Mouse (Mus musculus) B cell, adult 2 months (primary cell): ENCODE measurements at regions not wholly inside any gene's neighbourhood (a gene's known extent, or its start where the extent isn't known, plus 50 kb on each side); places are given as distances from the start of the nearest gene placed in this dataset.
A peak's percentile ranks its signal among the peaks of the same experiment; 100 is the strongest.

Source experiments
- DNase-seq, 2 experiments: peaks; one replicate each; pipeline ENCODE4 v3.0.0; 2022

- no peak for DNase-seq
Observed at GRCm38 (mm10) chr3:143576338-143577007, 628.5 kb downstream of the Lmo4 start.

GRCm38 (mm10) chr3:143575737-143576136 lies 629.3 kb downstream of the Lmo4 start:
- DNase-seq: no peak

DNA sequence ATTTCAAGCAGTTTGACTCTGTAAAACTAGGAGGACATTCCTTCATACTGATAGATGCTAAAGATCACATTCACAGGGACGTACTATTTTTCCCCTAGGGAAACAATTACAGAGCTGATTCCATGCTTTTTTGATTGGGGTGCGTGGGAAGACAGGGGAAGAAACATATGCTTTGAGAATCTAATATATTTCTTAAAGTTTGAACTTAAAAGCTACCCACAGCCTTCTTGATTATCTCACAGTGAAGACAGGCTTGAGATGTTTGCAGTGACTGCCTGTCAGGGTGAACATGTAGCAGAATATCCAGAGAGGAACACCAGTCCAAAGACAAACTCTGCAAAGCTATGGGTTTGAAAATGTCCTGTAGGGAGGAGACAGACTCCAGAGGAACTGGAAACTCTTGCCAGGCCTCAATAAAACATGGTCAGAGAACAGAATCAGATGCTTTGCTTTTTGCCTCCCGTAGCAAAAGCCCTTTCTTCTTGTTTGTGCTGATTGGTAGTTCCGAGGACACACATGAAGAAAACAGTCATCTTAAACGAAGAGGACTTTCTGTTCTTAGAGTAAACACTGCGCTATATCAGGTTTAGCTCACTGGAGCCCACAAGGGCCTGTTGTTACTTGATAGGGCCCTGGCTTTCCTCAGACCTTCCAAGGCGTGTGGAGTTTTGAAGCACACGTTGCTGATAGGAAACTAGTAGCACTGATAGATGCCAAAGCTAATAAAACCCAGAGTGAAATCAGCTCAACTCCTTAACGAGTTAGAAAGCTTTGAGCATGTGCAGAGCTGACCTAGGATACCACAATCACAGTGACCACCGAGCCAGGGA lies 630.8 kb downstream of the Lmo4 start:
- no peak for DNase-seq

- no peak for DNase-seq
Observed at GRCm38 (mm10) chr3:143569930-143570329, 635.1 kb downstream of the Lmo4 start.

DNA sequence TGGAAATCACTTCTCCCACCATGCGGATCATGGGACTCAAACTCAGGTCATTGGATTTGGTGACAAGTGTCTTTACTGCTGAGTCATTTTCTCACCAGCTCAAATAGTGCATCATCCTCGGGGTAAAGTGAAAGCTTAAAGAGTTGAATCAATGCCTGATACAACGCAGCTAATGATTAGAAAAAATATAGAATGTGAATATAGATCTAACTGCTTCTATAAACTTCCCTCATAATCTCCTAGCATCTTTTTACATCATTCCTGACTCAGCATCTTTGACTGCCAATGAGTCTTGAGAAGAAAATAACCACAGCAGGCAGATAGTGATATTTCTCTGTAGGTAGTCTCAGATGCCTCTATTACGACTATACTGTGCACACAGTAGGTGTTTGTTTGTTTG lies 640.0 kb downstream of the Lmo4 start:
- no peak for DNase-seq

GRCm38 (mm10) chr3:143542811-143543210 lies 661.0 kb upstream of the Pkn2 start:
- no peak for DNase-seq

- no peak for DNase-seq
Observed at GRCm38 (mm10) chr3:143527982-143528381, 646.2 kb upstream of the Pkn2 start.

DNA sequence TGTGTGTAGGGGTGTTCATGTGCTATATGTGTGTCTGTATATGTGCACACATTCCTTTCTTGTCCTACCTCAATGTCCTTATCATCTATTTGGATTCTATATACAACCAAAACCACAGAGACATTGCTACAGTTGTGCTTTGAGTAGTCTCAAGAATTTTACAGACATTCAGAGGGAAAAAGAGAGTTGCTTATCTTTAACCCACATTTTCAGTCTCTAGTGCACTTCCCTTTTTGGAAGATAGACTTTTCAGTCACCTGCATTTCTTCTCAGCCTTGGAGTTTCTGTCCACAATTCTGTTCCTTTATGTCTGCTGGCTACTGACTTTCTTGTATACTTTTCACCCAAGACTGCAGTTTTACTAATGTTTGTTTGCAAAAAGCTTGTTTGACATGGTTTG lies 645.5 kb upstream of the Pkn2 start:
- no peak for DNase-seq

- DNase-seq: no peak
Observed at GRCm38 (mm10) chr3:143512517-143513249, 630.9 kb upstream of the Pkn2 start.

GRCm38 (mm10) chr3:143509531-143509930 lies 627.7 kb upstream of the Pkn2 start:
- DNase-seq: no peak

- peak; percentile 24 to 33 for DNase-seq
Observed at GRCm38 (mm10) chr3:143508280-143508679, 626.5 kb upstream of the Pkn2 start.

- DNase-seq: no peak
Observed at GRCm38 (mm10) chr3:143501017-143501416, 619.2 kb upstream of the Pkn2 start.

GRCm38 (mm10) chr3:143495389-143495788 lies 613.6 kb upstream of the Pkn2 start:
- DNase-seq: no peak

GRCm38 (mm10) chr3:143477916-143478610 lies 596.3 kb upstream of the Pkn2 start:
- no peak for DNase-seq

- no peak for DNase-seq
Observed at GRCm38 (mm10) chr3:143475461-143475860, 593.7 kb upstream of the Pkn2 start.

- no peak for DNase-seq
Observed at GRCm38 (mm10) chr3:143447005-143447709, 565.4 kb upstream of the Pkn2 start.

- no peak for DNase-seq
Observed at GRCm38 (mm10) chr3:143417401-143417800, 535.6 kb upstream of the Pkn2 start.

GRCm38 (mm10) chr3:143411655-143412054 lies 529.9 kb upstream of the Pkn2 start:
- no peak for DNase-seq

- no peak for DNase-seq
Observed at GRCm38 (mm10) chr3:143398966-143399365, 517.2 kb upstream of the Pkn2 start.

DNA sequence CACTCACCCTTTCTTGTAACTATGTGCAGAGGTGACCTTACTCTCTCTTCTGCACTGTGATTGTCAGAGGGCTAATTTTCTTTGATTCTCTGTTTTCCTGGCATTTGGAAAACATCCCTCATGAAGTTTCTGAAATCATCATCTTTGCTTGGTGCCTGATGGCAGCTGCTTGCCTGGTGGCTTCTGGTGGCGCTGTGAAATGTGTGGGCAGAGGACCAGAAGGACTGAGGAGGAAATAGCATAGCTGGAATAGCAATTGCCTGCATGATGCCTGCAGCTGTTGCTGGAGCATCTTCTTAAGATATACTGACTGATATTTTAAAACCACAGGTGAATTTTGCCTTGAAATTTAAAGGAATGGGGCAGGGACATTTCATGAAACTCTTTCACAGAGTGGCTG lies 502.6 kb upstream of the Pkn2 start:
- no peak for DNase-seq

DNA sequence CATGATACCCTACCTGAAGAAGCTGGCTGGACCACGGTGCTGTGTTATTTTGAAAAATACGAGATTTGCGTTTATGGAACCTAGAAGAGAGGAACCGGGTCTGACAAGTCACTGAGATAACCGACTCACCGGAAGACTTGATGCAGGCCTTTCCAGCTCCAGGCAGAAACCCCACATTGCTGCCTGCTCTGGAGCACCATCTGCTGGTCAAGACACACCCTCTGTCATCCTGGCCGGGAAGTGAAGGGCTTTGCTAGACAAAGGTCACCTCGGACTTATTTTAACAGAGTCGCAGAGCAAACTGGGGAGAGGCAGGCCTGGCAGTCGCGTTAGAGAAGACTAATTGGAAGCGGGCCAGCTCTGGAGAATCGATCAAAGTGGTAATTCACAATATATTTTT lies 497.4 kb upstream of the Pkn2 start:
- peak; percentile 21 to 25 for DNase-seq

DNA sequence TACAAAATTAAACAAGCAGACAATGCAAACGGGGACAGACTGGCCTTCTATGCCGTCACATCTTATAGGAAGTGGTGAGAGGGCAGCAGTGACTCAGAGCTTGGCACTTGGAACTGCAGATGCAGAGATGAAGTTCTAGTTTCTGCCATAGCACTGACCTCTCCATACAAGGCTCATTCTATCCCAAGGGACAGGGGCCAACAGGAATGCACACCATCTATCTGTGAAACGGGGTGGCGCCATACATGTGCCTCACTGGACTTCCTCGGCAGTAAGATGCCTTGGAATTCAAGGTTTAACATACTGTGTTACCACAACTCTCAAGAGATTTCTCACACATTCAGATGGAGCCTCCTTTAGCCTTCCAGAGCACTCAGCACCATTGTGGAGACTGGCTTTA lies 495.6 kb upstream of the Pkn2 start:
- DNase-seq: no peak
